Mouse (Mus musculus) intestine, embryonic 14.5 days (tissue): Measurements from ENCODE around the gene Dnajc28. TPM values are rescaled to one million over a fixed set of nuclear protein-coding genes. Genes with fewer than 3 reads are reported as not detected.

Experiments used
- ATAC-seq: fragments of 200-750 bp; cut with Nextera tagmentation; replicated peaks from 2 replicates; pipeline ENCODE4 v1.8.0; 2017; ENCODE audit warnings: low read depth, moderate number of reproducible peaks, moderate TSS enrichment, moderate library complexity; ENCODE audit not compliant: low FRiP score, low TSS enrichment
- DNase-seq: peaks from one replicate; pipeline ENCODE4 v3.0.0-alpha.2; 2018; ENCODE audit warnings: low spot score
- H3K27ac ChIP-seq: fragments of 300-500 bp; sonication (generic); 2 replicates; pipeline ENCODE4 v1.5.1; 2014; ENCODE audit warnings: low read depth, mild to moderate bottlenecking, control low read depth
- H3K27me3 ChIP-seq: fragments of 300-500 bp; sonication (generic); replicated peaks from 2 replicates; pipeline ENCODE4 v1.6.1; 2014; ENCODE audit warnings: low read length, control low read depth; ENCODE audit not compliant: control insufficient read depth, insufficient read depth
- H3K36me3 ChIP-seq: fragments of 300-500 bp; sonication (generic); 2 replicates; pipeline ENCODE4 v1.6.1; 2014; ENCODE audit warnings: low read length, control low read depth; ENCODE audit not compliant: control insufficient read depth, insufficient read depth
- H3K4me1 ChIP-seq: fragments of 300-500 bp; sonication (generic); replicated peaks from 2 replicates; pipeline ENCODE4 v1.6.1; 2014; ENCODE audit warnings: low read length, control low read depth, mixed read lengths; ENCODE audit not compliant: control insufficient read depth, insufficient read depth
- H3K4me2 ChIP-seq: fragments of 300-500 bp; sonication (generic); 2 replicates; pipeline ENCODE4 v1.6.1; 2014; ENCODE audit warnings: low read length
- H3K4me3 ChIP-seq: fragments of 300-500 bp; sonication (generic); 2 replicates; pipeline ENCODE4 v1.5.1; 2014; ENCODE audit warnings: low read depth, low read length, control low read depth, mixed read lengths
- H3K9ac ChIP-seq: fragments of 300-500 bp; sonication (generic); 2 replicates; pipeline ENCODE4 v1.6.1; 2014; ENCODE audit warnings: mild to moderate bottlenecking, low read length
- H3K9me3 ChIP-seq: fragments of 300-500 bp; sonication (generic); 2 replicates; pipeline ENCODE4 v1.6.1; 2016; ENCODE audit warnings: low read length, control low read depth; ENCODE audit not compliant: control insufficient read depth
- WGBS: fragments of 180-500 bp; shearing (Covaris S2); extraction: QIAGEN DNeasy Blood & Tissue Kit; methylation state at CpG from one replicate; pipeline ENCODE4 v1.1.7; 2014; 5-methylcytosine and 5-hydroxymethylcytosine counted together
- polyA plus RNA-seq: library from polyadenylated mRNA; unstranded; fragments of >200 nt; fragmentation: Nextera tagmentation; extraction: Ambion mirVana; gene quantifications from 2 replicates; pipeline ENCODE4 v1.2.1, GENCODE M21; 2014

The Dnajc28 gene
- 2.4 and 2.8 TPM in 2 replicates for polyA plus RNA-seq

- H3K9ac ChIP-seq = peak within 1 kb of the TSS; percentile 49
- DNase-seq = peak; percentile 89
- H3K27me3 ChIP-seq = no peaks in the 10 kb centered on the region
- H3K27ac ChIP-seq = no peak within 1 kb of the TSS
- WGBS = 11% methylated on average over 39 of the region's 39 CpGs
- peak within 1 kb of the TSS; percentile 82 for H3K4me3 ChIP-seq
- H3K4me1 ChIP-seq = no peaks in the 10 kb centered on the region
- H3K36me3 ChIP-seq = peaks cover 42% of the 10 kb centered on the region
- peak within 1 kb of the TSS; percentile 73 for H3K4me2 ChIP-seq
- no peaks in the 10 kb centered on the region for H3K9me3 ChIP-seq
- peak; percentile 80 for ATAC-seq
Observed at GRCm38 (mm10) chr16:91618511-91619501, at the start of gene Dnajc28. TSS of gene Dnajc28 (minus strand) at chr16:91619026.

DNA sequence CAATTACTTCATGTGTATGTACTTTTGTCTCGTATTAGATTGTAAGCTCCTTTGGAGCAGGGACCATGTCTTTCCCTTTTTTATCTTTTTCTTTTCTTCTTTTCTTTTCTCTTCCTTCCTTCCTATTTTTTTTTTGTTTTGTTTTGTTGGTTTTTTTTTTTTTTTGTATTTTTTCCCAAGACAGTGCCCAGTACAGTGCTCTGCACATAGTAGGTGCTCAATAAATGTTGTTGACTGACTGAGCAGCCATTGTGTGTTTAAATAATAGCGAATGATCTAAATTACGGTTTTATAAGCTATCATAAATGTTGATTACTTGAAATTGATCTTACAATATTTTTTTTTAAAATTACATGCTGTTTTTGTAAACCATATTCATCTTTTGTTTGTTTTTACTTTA lies 45.0 kb upstream of the Dnajc28 start:
- Histone ChIP-seq H3K4me1 (no peaks in the 10 kb centered on the region), H3K9me3 (no peaks in the 10 kb centered on the region), H3K9ac (no peak overlapping the region), H3K4me2 (no peak overlapping the region), H3K27me3 (no peaks in the 10 kb centered on the region), H3K4me3 (no peak overlapping the region), H3K27ac (no peak overlapping the region), H3K36me3 (peaks cover 97% of the 10 kb centered on the region)
- 95% methylated on average over 3 of the region's 3 CpGs for WGBS
- DNase-seq (no peak), ATAC-seq (no peak)

DNA sequence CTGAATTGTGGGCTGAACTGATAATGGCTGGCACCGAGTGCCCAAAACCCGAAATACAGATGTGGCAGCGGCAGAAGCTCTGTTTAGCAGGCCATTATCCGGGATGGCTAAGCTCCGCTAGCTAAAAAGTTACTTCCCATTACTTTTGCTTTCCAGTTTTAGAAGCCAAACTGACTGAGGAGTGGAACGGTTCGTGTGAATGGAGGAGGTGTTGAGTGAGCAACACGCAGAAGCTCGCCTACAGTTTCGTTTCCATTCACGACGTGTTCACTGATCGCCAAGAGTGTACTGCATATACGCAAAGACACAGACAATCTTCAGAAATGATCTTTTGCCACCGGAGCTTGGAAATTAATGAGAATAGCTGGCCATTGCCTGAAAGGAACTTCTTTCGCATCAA lies 43.5 kb upstream of the Dnajc28 start:
- Histone ChIP-seq H3K4me3 (no peak overlapping the region), H3K27ac (no peak overlapping the region), H3K36me3 (peaks cover 99% of the 10 kb centered on the region), H3K4me1 (no peaks in the 10 kb centered on the region), H3K9me3 (no peaks in the 10 kb centered on the region), H3K9ac (no peak overlapping the region), H3K4me2 (no peak overlapping the region), H3K27me3 (no peaks in the 10 kb centered on the region)
- WGBS = 95% methylated on average over 16 of the region's 16 CpGs
- no peak for ATAC-seq
- DNase-seq = peak; percentile 36

DNA sequence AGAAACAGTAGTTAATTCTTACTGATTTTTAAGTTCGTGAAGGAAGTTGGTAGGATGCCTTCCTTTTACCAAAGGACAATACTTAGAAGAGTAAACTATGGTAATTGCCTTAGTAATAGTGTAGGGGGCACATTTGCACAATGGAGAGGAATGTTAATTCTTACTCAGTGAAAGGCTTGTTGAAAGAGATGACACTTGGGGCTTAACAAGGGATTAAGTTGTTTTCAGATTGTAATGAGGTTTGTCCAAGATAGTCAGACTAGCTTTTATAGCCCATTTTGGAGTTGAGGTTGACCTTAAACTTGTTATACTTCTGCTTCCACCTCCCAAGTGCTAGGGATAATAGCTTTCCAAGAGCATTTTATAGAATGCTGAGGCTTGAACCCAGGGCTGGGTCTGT lies 42.6 kb upstream of the Dnajc28 start:
- H3K27me3 ChIP-seq = no peaks in the 10 kb centered on the region
- 78% methylated on average over 1 of the region's 1 CpGs for WGBS
- H3K4me1 ChIP-seq = no peaks in the 10 kb centered on the region
- no peaks in the 10 kb centered on the region for H3K9me3 ChIP-seq
- H3K4me3 ChIP-seq = no peak overlapping the region
- ATAC-seq (no peak), DNase-seq (no peak)
- H3K36me3 ChIP-seq = peaks cover 100% of the 10 kb centered on the region
- H3K27ac ChIP-seq = no peak overlapping the region
- H3K4me2 ChIP-seq = no peak overlapping the region
- no peak overlapping the region for H3K9ac ChIP-seq

DNA sequence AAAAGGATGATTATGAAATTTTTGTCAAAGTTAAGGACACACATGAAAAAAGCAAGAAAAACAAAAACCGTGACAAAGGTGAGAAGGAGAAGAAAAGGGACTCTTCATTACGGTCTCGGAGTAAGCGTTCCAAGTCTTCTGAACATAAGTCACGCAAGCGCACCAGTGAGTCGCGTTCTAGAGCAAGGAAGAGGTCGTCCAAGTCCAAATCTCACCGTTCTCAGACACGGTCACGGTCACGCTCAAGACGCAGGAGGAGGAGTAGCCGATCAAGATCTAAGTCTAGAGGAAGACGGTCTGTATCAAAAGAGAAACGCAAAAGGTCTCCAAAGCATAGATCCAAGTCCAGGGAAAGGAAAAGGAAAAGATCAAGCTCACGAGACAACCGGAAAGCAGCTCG lies 41.0 kb upstream of the Dnajc28 start:
- Histone ChIP-seq H3K4me3 (no peak overlapping the region), H3K9ac (no peak overlapping the region), H3K27ac (no peak overlapping the region), H3K9me3 (no peaks in the 10 kb centered on the region), H3K4me1 (no peaks in the 10 kb centered on the region), H3K4me2 (no peak overlapping the region), H3K27me3 (no peaks in the 10 kb centered on the region), H3K36me3 (peaks cover 100% of the 10 kb centered on the region)
- no peak for ATAC-seq
- DNase-seq = peak; percentile 48
- WGBS = 96% methylated on average over 20 of the region's 20 CpGs

DNA sequence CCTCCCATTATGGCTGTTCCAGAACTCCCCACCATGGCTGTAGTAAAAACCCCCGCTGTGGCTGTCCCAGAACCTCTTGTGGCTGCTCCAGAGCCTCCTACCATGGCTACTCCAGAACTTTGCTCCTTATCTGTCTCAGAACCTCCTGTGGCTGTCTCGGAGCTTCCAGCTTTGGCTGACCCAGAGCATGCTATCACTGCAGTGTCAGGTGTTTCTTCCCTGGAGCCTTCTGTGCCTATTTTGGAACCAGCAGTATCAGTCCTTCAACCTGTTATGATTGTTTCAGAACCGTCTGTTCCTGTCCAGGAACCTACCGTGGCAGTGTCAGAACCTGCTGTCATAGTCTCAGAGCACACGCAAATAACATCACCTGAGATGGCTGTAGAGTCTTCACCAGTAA lies 39.6 kb upstream of the Dnajc28 start:
- Histone ChIP-seq H3K27ac (no peak overlapping the region), H3K36me3 (peaks cover 96% of the 10 kb centered on the region), H3K27me3 (no peaks in the 10 kb centered on the region), H3K4me1 (no peaks in the 10 kb centered on the region), H3K9ac (no peak overlapping the region), H3K9me3 (no peaks in the 10 kb centered on the region), H3K4me3 (no peak overlapping the region), H3K4me2 (no peak overlapping the region)
- WGBS = 95% methylated on average over 5 of the region's 5 CpGs
- no peak for ATAC-seq
- DNase-seq = no peak

GRCm38 (mm10) chr16:91657285-91657684 lies 38.5 kb upstream of the Dnajc28 start:
- ATAC-seq (peak; percentile 67), DNase-seq (no peak)
- 98% methylated on average over 17 of the region's 17 CpGs for WGBS
- Histone ChIP-seq H3K9me3 (no peaks in the 10 kb centered on the region), H3K4me2 (no peak overlapping the region), H3K27me3 (no peaks in the 10 kb centered on the region), H3K36me3 (peaks cover 92% of the 10 kb centered on the region), H3K4me3 (no peak overlapping the region), H3K4me1 (no peaks in the 10 kb centered on the region), H3K9ac (no peak overlapping the region), H3K27ac (no peak overlapping the region)

- H3K4me2 ChIP-seq = no peak overlapping the region
- no peaks in the 10 kb centered on the region for H3K4me1 ChIP-seq
- no peak overlapping the region for H3K4me3 ChIP-seq
- no peaks in the 10 kb centered on the region for H3K9me3 ChIP-seq
- H3K27me3 ChIP-seq = no peaks in the 10 kb centered on the region
- H3K36me3 ChIP-seq = peaks cover 86% of the 10 kb centered on the region
- no peak for DNase-seq
- WGBS = 94% methylated on average over 9 of the region's 9 CpGs
- H3K9ac ChIP-seq = no peak overlapping the region
- ATAC-seq = no peak
- H3K27ac ChIP-seq = no peak overlapping the region
Observed at GRCm38 (mm10) chr16:91655285-91655684, 36.5 kb upstream of the Dnajc28 start.

GRCm38 (mm10) chr16:91652191-91652590 lies 33.4 kb upstream of the Dnajc28 start:
- Histone ChIP-seq H3K4me2 (no peak overlapping the region), H3K4me3 (no peak overlapping the region), H3K27ac (no peak overlapping the region), H3K9me3 (no peaks in the 10 kb centered on the region), H3K27me3 (no peaks in the 10 kb centered on the region), H3K4me1 (peaks cover 3% of the 10 kb centered on the region; the same call in 1 of the 2 replicates), H3K36me3 (peaks cover 55% of the 10 kb centered on the region), H3K9ac (no peak overlapping the region)
- peak; percentile 41 for DNase-seq
- 94% methylated on average over 3 of the region's 3 CpGs for WGBS
- ATAC-seq = no peak
